Mouse (Mus musculus): Measurements from ENCODE around the gene Notch1. TPM values are rescaled to one million over a fixed set of nuclear protein-coding genes. Genes with fewer than 3 reads are reported as not detected.

Gene Notch1
- polyA plus RNA-seq, 1 experiment, result 36.4 TPM

- peak overlapping the region; percentile 74 for H3K4me3 ChIP-seq (ENCODE audit: insufficient read depth, low read length)
- TF ChIP-seq POLR2A (IDR thresholded peaks at IDR 0.05; ENCODE audit: borderline replicate concordance, low read depth, low read length) (no peak), CTCF (IDR thresholded peaks at IDR 0.05; ENCODE audit: low read depth, low read length) (no peak)
- H3K4me1 ChIP-seq (ENCODE audit: control insufficient read depth, insufficient read depth, low read length), result peaks cover 10% of the 10 kb centered on the region
- peak overlapping the region; percentile 39 for H3K27ac ChIP-seq (ENCODE audit: insufficient read depth, low read depth, low read length)
Observed at GRCm38 (mm10) chr2:26444368-26444767, 72.1 kb downstream of the Notch1 start.

GRCm38 (mm10) chr2:26443876-26444275 is 72.6 kb downstream of the Notch1 start:
- no peak overlapping the region for H3K27ac ChIP-seq (ENCODE audit: insufficient read depth, low read depth, low read length)
- H3K4me1 ChIP-seq (ENCODE audit: control insufficient read depth, insufficient read depth, low read length), result peaks cover 10% of the 10 kb centered on the region
- TF ChIP-seq POLR2A (IDR thresholded peaks at IDR 0.05; ENCODE audit: borderline replicate concordance, low read depth, low read length), result no peak
- no peak for TF ChIP-seq CTCF (IDR thresholded peaks at IDR 0.05; ENCODE audit: low read depth, low read length)
- H3K4me3 ChIP-seq (ENCODE audit: insufficient read depth, low read length), result peak overlapping the region; percentile 74

GRCm38 (mm10) chr2:26442843-26443242 is 73.6 kb downstream of the Notch1 start:
- H3K4me1 ChIP-seq (ENCODE audit: control insufficient read depth, insufficient read depth, low read length), result peaks cover 10% of the 10 kb centered on the region
- H3K4me3 ChIP-seq (ENCODE audit: insufficient read depth, low read length), result no peak overlapping the region
- no peak overlapping the region for H3K27ac ChIP-seq (ENCODE audit: insufficient read depth, low read depth, low read length)
- TF ChIP-seq CTCF (IDR thresholded peaks at IDR 0.05; ENCODE audit: low read depth, low read length) (no peak), POLR2A (IDR thresholded peaks at IDR 0.05; ENCODE audit: borderline replicate concordance, low read depth, low read length) (no peak)

- Histone ChIP-seq H3K27ac (ENCODE audit: insufficient read depth, low read depth, low read length) (no peak overlapping the region), H3K4me3 (ENCODE audit: insufficient read depth, low read length) (no peak overlapping the region), H3K4me1 (ENCODE audit: control insufficient read depth, insufficient read depth, low read length) (peaks cover 6% of the 10 kb centered on the region)
- TF ChIP-seq CTCF (IDR thresholded peaks at IDR 0.05; ENCODE audit: low read depth, low read length) (no peak), POLR2A (IDR thresholded peaks at IDR 0.05; ENCODE audit: borderline replicate concordance, low read depth, low read length) (no peak)
Observed at GRCm38 (mm10) chr2:26441688-26442087, 74.8 kb downstream of the Notch1 start.

GRCm38 (mm10) chr2:26441261-26441660 is 75.2 kb downstream of the Notch1 start:
- H3K27ac ChIP-seq (ENCODE audit: insufficient read depth, low read depth, low read length), result no peak overlapping the region
- H3K4me3 ChIP-seq (ENCODE audit: insufficient read depth, low read length), result no peak overlapping the region
- 0 out of 2 replicates have a peak, but pooled peaks cover 5% of the 10 kb centered on the region for H3K4me1 ChIP-seq (ENCODE audit: control insufficient read depth, insufficient read depth, low read length)
- TF ChIP-seq POLR2A (IDR thresholded peaks at IDR 0.05; ENCODE audit: borderline replicate concordance, low read depth, low read length), result no peak
- TF ChIP-seq CTCF (IDR thresholded peaks at IDR 0.05; ENCODE audit: low read depth, low read length), result no peak

GRCm38 (mm10) chr2:26439671-26440070 is 76.8 kb downstream of the Notch1 start:
- 0 out of 2 replicates have a peak, but pooled peaks cover 5% of the 10 kb centered on the region for H3K4me1 ChIP-seq (ENCODE audit: control insufficient read depth, insufficient read depth, low read length)
- H3K27ac ChIP-seq (ENCODE audit: insufficient read depth, low read depth, low read length), result no peak overlapping the region
- H3K4me3 ChIP-seq (ENCODE audit: insufficient read depth, low read length), result no peak overlapping the region
- TF ChIP-seq CTCF (IDR thresholded peaks at IDR 0.05; ENCODE audit: low read depth, low read length) (no peak), POLR2A (IDR thresholded peaks at IDR 0.05; ENCODE audit: borderline replicate concordance, low read depth, low read length) (no peak)

- Histone ChIP-seq H3K4me1 (ENCODE audit: control insufficient read depth, insufficient read depth, low read length) (0 out of 2 replicates have a peak, but pooled peaks cover 5% of the 10 kb centered on the region), H3K27ac (ENCODE audit: insufficient read depth, low read depth, low read length) (no peak overlapping the region)
- no peak for TF ChIP-seq CTCF (IDR thresholded peaks at IDR 0.05; ENCODE audit: low read depth, low read length)
- TF ChIP-seq POLR2A (IDR thresholded peaks at IDR 0.05; ENCODE audit: borderline replicate concordance, low read depth, low read length), result no peak
Observed at GRCm38 (mm10) chr2:26438373-26438772, 78.1 kb downstream of the Notch1 start.

GRCm38 (mm10) chr2:26437221-26437620 is 79.2 kb downstream of the Notch1 start:
- TF ChIP-seq POLR2A (IDR thresholded peaks at IDR 0.05; ENCODE audit: borderline replicate concordance, low read depth, low read length) (no peak), CTCF (IDR thresholded peaks at IDR 0.05; ENCODE audit: low read depth, low read length) (no peak)
- Histone ChIP-seq H3K4me3 (ENCODE audit: insufficient read depth, low read length) (no peak overlapping the region), H3K4me1 (ENCODE audit: control insufficient read depth, insufficient read depth, low read length) (no peaks in the 10 kb centered on the region), H3K27ac (ENCODE audit: insufficient read depth, low read depth, low read length) (no peak overlapping the region)

More at GRCm38 (mm10) chr2:26438373-26438772, 78.1 kb downstream of the Notch1 start:
- H3K4me3 ChIP-seq (ENCODE audit: insufficient read depth, low read length), result no peak overlapping the region

GRCm38 (mm10) chr2:26434791-26435572 is 81.5 kb downstream of the Notch1 start:
- Histone ChIP-seq H3K27ac (ENCODE audit: insufficient read depth, low read depth, low read length) (no peak overlapping the region), H3K4me3 (ENCODE audit: insufficient read depth, low read length) (no peak overlapping the region), H3K4me1 (ENCODE audit: control insufficient read depth, insufficient read depth, low read length) (no peaks in the 10 kb centered on the region)
- no peak for TF ChIP-seq CTCF (IDR thresholded peaks at IDR 0.05; ENCODE audit: low read depth, low read length)
- TF ChIP-seq POLR2A (IDR thresholded peaks at IDR 0.05; ENCODE audit: borderline replicate concordance, low read depth, low read length), result no peak

- H3K4me3 ChIP-seq (ENCODE audit: insufficient read depth, low read length), result no peak overlapping the region
- TF ChIP-seq CTCF (IDR thresholded peaks at IDR 0.05; ENCODE audit: low read depth, low read length), result no peak
- no peak for TF ChIP-seq POLR2A (IDR thresholded peaks at IDR 0.05; ENCODE audit: borderline replicate concordance, low read depth, low read length)
- H3K27ac ChIP-seq (ENCODE audit: insufficient read depth, low read depth, low read length), result no peak overlapping the region
- H3K4me1 ChIP-seq (ENCODE audit: control insufficient read depth, insufficient read depth, low read length), result no peaks in the 10 kb centered on the region
Observed at GRCm38 (mm10) chr2:26429851-26430250, 86.6 kb downstream of the Notch1 start.
